ENCODE assay signal across 20 mouse cellular contexts in genomic region chr2:70918516-70918915, GRCm38 (mm10).
"Had no signal": no experiment of that assay in that cellular context is flagged by ENCODE, and none has a peak within 500 bp of the region (broad histone marks: within the 10 kb centered on the region; RNA-seq: fewer than 3 reads in every experiment).

No protein-coding gene starts in this region.

- H3K27ac ChIP-seq: lung, embryonic 15.5 days; macrophage; midbrain, embryonic 12.5 days; neural tube, embryonic 13.5 days; neural tube, embryonic 15.5 days had no signal

- H3K4me3 ChIP-seq: lung, embryonic 15.5 days; megakaryocyte, embryonic 14.5 days; midbrain, embryonic 12.5 days; neural tube, embryonic 13.5 days; neural tube, embryonic 15.5 days had no signal

- H3K9me3 ChIP-seq: lung, embryonic 15.5 days; midbrain, embryonic 12.5 days; neural tube, embryonic 13.5 days; neural tube, embryonic 15.5 days had no signal

- H3K27me3 ChIP-seq: lung, embryonic 15.5 days; megakaryocyte, embryonic 14.5 days; midbrain, embryonic 12.5 days; neural tube, embryonic 13.5 days; neural tube, embryonic 15.5 days had no signal

- H3K4me2 ChIP-seq: lung, embryonic 15.5 days; midbrain, embryonic 12.5 days; neural tube, embryonic 13.5 days; neural tube, embryonic 15.5 days had no signal

- H3K9ac ChIP-seq: liver, postnatal 0 days; lung, embryonic 15.5 days; midbrain, embryonic 12.5 days; neural tube, embryonic 13.5 days; neural tube, embryonic 15.5 days had no signal

- DNase-seq: liver, postnatal 0 days; lung, adult 2 months; lung, postnatal 14 days; lung, postnatal 36 days; midbrain, embryonic 14.5 days; retina, postnatal 1 day; right cerebral cortex, adult 18-20 months; right cerebral cortex, postnatal 25 days; right cerebral cortex, postnatal 4 days; spleen, adult 18-20 months; thymus, adult 18-20 months; thymus, postnatal 14 days; thymus, postnatal 36 days had no signal

- H3K36me3 ChIP-seq: lung, embryonic 15.5 days; midbrain, embryonic 12.5 days; neural tube, embryonic 13.5 days; neural tube, embryonic 15.5 days had no signal

- ATAC-seq: liver, postnatal 0 days; lung, postnatal 0 days had no signal
